Mouse (Mus musculus): Measurements from ENCODE around the gene Phyhipl. TPM values are rescaled to one million over a fixed set of nuclear protein-coding genes. Genes with fewer than 3 reads are reported as not detected.

The Phyhipl gene
- polyA plus RNA-seq, 1 experiment = 0.28 TPM

DNA sequence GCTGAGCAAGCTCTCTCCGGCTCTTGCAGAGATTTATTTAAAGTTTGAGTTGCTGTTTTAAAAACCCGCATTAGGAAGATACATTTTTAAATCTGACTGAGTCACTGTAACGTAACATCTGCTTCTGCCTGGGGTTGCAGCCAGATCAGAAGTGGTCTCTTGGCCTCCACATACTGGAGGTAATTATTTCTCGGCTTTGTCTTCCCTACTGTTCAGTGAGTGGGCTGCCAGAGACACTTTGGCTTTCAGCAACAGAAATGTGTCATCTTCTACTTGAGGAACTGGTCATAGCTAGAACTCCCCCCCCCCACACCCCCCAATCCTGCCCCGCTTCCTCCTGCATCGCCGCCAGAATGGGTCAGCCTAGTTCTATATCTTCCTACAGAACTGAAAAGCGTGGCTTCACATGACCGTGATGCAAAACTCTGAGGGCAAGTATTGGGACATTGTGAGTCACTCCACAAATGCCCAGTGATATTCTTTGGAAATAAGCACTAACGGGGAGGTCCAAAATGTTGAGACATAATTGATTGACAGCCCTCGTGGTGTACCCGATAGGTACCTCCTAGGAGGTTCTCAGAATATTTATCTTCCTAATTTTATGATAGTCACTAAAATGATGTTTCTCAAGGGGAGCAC lies 125.5 kb downstream of the Phyhipl start:
- 95% methylated on average over 12 of the region's 12 CpGs for WGBS
- no peak for DNase-seq
- Histone ChIP-seq H3K4me1 (replicated peaks; ENCODE audit: control insufficient read depth, insufficient read depth, low read length) (no peaks in the 10 kb centered on the region), H3K27me3 (ENCODE audit: control insufficient read depth, insufficient read depth, low read length) (no peaks in the 10 kb centered on the region), H3K4me3 (ENCODE audit: control insufficient read depth, insufficient read depth, low read length) (no peak overlapping the region), H3K27ac (ENCODE audit: control insufficient read depth, insufficient read depth, low read length) (no peak overlapping the region), H3K36me3 (ENCODE audit: control insufficient read depth, insufficient read depth, low read length) (no peaks in the 10 kb centered on the region)
- TF ChIP-seq CTCF (IDR thresholded peaks at IDR 0.05; ENCODE audit: borderline replicate concordance, control insufficient read depth, extremely low read depth, insufficient read depth, low read length, poor library complexity) = no peak
- TF ChIP-seq POLR2A (IDR thresholded peaks at IDR 0.05; ENCODE audit: control insufficient read depth, extremely low read depth, insufficient read depth, low read length, poor library complexity) = no peak

DNA sequence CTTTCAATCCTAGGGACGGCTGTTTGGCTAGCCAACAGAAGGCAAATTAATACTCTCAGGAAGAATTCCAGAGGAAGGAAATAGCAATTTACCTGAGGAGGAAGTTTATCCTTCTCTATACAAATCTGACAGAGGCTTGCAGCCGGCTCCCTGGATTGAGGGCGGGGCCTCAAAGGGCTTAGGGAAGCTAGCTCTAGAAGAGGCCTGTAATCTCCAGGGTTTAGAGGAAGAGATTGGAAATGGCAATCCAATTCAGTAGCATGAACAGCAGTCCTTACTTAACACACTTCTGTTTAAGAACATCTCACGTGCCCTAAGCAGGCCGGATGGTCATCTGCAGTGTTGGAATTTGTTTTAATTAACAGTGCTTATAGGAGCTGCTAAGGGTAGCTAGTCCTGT lies 134.4 kb downstream of the Phyhipl start:
- H3K27me3 ChIP-seq (ENCODE audit: control insufficient read depth, insufficient read depth, low read length) = no peaks in the 10 kb centered on the region

DNA sequence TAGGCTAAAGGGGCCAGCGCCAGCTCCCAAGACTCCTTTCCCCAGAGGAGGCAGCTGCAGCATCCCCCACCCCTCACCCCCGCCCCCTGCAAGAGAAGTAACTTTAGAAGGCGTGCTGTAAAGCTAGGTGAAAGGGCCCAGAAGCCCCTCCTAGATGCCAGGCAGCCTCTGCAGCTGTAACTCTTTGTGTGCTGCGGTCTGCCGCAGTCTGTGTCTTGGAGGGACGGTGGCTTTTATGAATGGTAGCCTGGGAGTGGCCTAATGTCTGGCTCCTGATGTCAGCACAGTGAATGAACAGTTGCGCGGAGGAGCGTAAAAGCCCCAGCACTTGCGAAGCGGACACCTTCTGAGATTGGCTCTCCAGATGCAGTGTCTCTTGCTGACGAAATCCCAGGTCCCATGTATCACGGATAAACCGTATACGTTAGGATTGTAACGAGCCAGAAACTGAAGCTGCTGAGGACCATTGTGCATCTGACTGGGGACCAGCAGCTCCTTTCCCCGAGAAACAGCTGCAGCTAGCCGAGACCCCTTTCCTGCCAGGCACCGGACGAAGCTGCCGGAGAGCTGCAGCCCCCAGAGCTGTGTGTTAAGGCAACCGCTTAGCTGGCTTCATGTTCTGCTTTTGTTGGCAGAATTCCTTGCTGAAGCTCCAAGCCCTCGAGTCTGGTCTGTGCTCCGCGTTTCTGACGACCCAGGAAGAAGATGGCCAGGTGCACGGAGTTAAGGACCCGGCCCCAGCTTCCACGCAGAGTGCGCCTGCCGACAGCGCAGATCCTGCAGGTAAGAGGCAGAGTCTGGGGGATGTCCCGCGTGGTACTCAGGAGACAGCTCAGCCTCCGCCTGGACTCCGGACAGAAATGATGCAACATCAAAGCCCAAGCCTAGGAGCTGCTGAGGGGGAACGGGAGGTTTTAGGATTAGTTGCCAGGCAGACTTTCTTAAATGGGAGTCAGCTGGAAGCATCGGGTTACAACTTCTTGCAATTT lies 135.3 kb downstream of the Phyhipl start:
- no peak for DNase-seq

More for the DNA sequence above, 134.4 kb downstream of the Phyhipl start:
- H3K4me1 ChIP-seq (replicated peaks; ENCODE audit: control insufficient read depth, insufficient read depth, low read length) = no peaks in the 10 kb centered on the region
- no peaks in the 10 kb centered on the region for H3K36me3 ChIP-seq (ENCODE audit: control insufficient read depth, insufficient read depth, low read length)
- TF ChIP-seq POLR2A (IDR thresholded peaks at IDR 0.05; ENCODE audit: control insufficient read depth, extremely low read depth, insufficient read depth, low read length, poor library complexity) (no peak), CTCF (IDR thresholded peaks at IDR 0.05; ENCODE audit: borderline replicate concordance, control insufficient read depth, extremely low read depth, insufficient read depth, low read length, poor library complexity) (no peak)
- H3K4me3 ChIP-seq (ENCODE audit: control insufficient read depth, insufficient read depth, low read length) = no peak overlapping the region
- DNase-seq = no peak
- no peak overlapping the region for H3K27ac ChIP-seq (ENCODE audit: control insufficient read depth, insufficient read depth, low read length)
- WGBS = 54% methylated on average over 5 of the region's 5 CpGs

DNA sequence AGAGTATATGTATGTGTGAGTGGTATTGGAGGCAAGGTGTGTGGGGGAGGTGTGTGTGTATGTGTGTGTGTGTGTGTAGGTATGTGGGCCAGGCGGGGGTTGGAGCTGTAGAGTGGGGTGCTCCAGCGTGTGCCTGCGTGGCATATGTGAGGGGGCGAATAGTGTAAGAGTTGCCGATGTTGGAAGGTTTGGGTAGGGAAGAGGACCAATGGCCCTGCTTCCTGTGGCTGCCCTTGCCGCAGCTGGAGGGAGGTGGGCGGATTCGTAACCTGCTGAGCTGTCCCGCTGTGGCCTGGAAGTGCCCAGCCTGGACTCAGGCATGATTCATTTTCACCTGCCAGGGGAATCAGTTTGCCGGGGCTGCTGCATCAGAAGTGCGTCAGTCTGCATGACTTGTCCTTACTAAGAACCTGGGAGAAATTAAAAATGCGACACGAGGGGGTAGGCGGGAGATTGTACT lies 136.1 kb downstream of the Phyhipl start:
- no peak overlapping the region for H3K4me3 ChIP-seq (ENCODE audit: control insufficient read depth, insufficient read depth, low read length)
- no peaks in the 10 kb centered on the region for H3K27me3 ChIP-seq (ENCODE audit: control insufficient read depth, insufficient read depth, low read length)
- H3K4me1 ChIP-seq (replicated peaks; ENCODE audit: control insufficient read depth, insufficient read depth, low read length) = no peaks in the 10 kb centered on the region
- TF ChIP-seq CTCF (IDR thresholded peaks at IDR 0.05; ENCODE audit: borderline replicate concordance, control insufficient read depth, extremely low read depth, insufficient read depth, low read length, poor library complexity) = no peak
- no peak for TF ChIP-seq POLR2A (IDR thresholded peaks at IDR 0.05; ENCODE audit: control insufficient read depth, extremely low read depth, insufficient read depth, low read length, poor library complexity)
- no peak overlapping the region for H3K27ac ChIP-seq (ENCODE audit: control insufficient read depth, insufficient read depth, low read length)
- WGBS = 14% methylated on average over 14 of the region's 14 CpGs
- H3K36me3 ChIP-seq (ENCODE audit: control insufficient read depth, insufficient read depth, low read length) = no peaks in the 10 kb centered on the region
- DNase-seq = no peak

More for the DNA sequence above, 135.3 kb downstream of the Phyhipl start:
- no peak overlapping the region for H3K27ac ChIP-seq (ENCODE audit: control insufficient read depth, insufficient read depth, low read length)
- H3K4me3 ChIP-seq (ENCODE audit: control insufficient read depth, insufficient read depth, low read length) = no peak overlapping the region
- H3K36me3 ChIP-seq (ENCODE audit: control insufficient read depth, insufficient read depth, low read length) = no peaks in the 10 kb centered on the region
- 7% methylated on average over 38 of the region's 38 CpGs for WGBS
- no peaks in the 10 kb centered on the region for H3K4me1 ChIP-seq (replicated peaks; ENCODE audit: control insufficient read depth, insufficient read depth, low read length)
- H3K27me3 ChIP-seq (ENCODE audit: control insufficient read depth, insufficient read depth, low read length) = no peaks in the 10 kb centered on the region
- TF ChIP-seq POLR2A (IDR thresholded peaks at IDR 0.05; ENCODE audit: control insufficient read depth, extremely low read depth, insufficient read depth, low read length, poor library complexity) (no peak), CTCF (IDR thresholded peaks at IDR 0.05; ENCODE audit: borderline replicate concordance, control insufficient read depth, extremely low read depth, insufficient read depth, low read length, poor library complexity) (no peak)

DNA sequence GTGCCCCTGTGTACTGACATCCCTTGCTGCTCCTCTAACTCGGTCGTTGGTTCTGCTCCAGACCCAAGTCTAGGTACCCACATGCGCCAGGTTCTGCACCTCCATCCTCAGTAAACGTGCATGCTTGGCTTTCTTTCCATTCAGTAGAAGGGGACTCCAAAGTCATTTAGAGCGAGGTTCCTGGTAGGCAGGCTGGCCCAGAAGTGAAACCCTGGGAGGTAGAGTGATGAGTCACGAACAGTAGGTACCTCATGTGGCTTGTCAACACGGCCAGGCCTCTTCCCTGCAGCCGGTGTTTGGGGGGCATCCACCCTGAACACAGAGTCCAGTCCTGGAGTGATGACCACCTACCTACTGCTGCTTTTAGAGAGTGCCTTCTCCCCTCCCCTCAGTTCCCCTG lies 139.1 kb downstream of the Phyhipl start:
- 87% methylated on average over 8 of the region's 8 CpGs for WGBS
- H3K27ac ChIP-seq (ENCODE audit: control insufficient read depth, insufficient read depth, low read length) = no peak overlapping the region
- TF ChIP-seq POLR2A (IDR thresholded peaks at IDR 0.05; ENCODE audit: control insufficient read depth, extremely low read depth, insufficient read depth, low read length, poor library complexity) (no peak), CTCF (IDR thresholded peaks at IDR 0.05; ENCODE audit: borderline replicate concordance, control insufficient read depth, extremely low read depth, insufficient read depth, low read length, poor library complexity) (no peak)

DNA sequence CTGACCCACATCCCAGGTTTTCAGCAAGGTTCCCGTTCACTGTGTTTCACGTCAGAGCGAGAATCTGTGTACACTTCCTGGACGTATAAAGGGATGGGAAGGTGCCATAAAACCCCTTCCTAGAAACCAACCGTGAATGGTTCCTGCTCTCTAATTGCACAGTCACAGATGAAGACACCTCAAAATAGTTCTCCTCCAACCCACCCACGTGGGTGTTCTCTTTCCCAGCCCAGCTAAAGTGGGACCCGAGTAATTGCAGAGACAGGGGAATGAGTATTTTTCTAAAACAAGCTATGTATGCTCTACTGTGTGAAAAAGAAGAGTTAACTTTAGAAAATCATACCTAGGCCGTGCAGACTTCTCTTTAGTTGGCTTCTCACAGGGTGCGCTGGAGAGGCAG lies 140.9 kb downstream of the Phyhipl start:
- TF ChIP-seq POLR2A (IDR thresholded peaks at IDR 0.05; ENCODE audit: control insufficient read depth, extremely low read depth, insufficient read depth, low read length, poor library complexity) (no peak), CTCF (IDR thresholded peaks at IDR 0.05; ENCODE audit: borderline replicate concordance, control insufficient read depth, extremely low read depth, insufficient read depth, low read length, poor library complexity) (no peak)
- H3K36me3 ChIP-seq (ENCODE audit: control insufficient read depth, insufficient read depth, low read length) = no peaks in the 10 kb centered on the region
- no peak overlapping the region for H3K4me3 ChIP-seq (ENCODE audit: control insufficient read depth, insufficient read depth, low read length)
- H3K4me1 ChIP-seq (replicated peaks; ENCODE audit: control insufficient read depth, insufficient read depth, low read length) = no peaks in the 10 kb centered on the region
- WGBS = 84% methylated on average over 9 of the region's 9 CpGs
- H3K27ac ChIP-seq (ENCODE audit: control insufficient read depth, insufficient read depth, low read length) = no peak overlapping the region
- no peak for DNase-seq
- no peaks in the 10 kb centered on the region for H3K27me3 ChIP-seq (ENCODE audit: control insufficient read depth, insufficient read depth, low read length)

More for the DNA sequence above, 139.1 kb downstream of the Phyhipl start:
- Histone ChIP-seq H3K27me3 (ENCODE audit: control insufficient read depth, insufficient read depth, low read length) (no peaks in the 10 kb centered on the region), H3K4me3 (ENCODE audit: control insufficient read depth, insufficient read depth, low read length) (no peak overlapping the region), H3K4me1 (replicated peaks; ENCODE audit: control insufficient read depth, insufficient read depth, low read length) (no peaks in the 10 kb centered on the region), H3K36me3 (ENCODE audit: control insufficient read depth, insufficient read depth, low read length) (no peaks in the 10 kb centered on the region)
- DNase-seq = no peak

Data from thymus, adult 2 months (tissue).